Mouse (Mus musculus) T-helper 17 cell (primary cell): ENCODE data around the gene Hrasls5.

Source experiments
- in situ Hi-C, 2 experiments: fragments of 300-600 bp; cut with MboI, MseI; formaldehyde crosslinking; loops; 1 replicate in 1 of 2; 2 replicates in 1 of 2; pipeline ENCODE4 v1.15.1; 2025; ENCODE audit warnings: high pct_unique_total_duplicates in 2 of 2

Gene Hrasls5

GRCm38 (mm10) chr19:7605930-7606783 lies 6.2 kb upstream of the Hrasls5 start:
- in situ Hi-C loops, result loop anchor here (10.0 kb wide), 2 partner anchors 161 to 521 kb away; no protein-coding TSS in a partner anchor

GRCm38 (mm10) chr19:7606801-7607689 lies 5.3 kb upstream of the Hrasls5 start, which contains the start of gene Lgals12:
TSS of gene Lgals12 (minus strand) at chr19:7607193.
- in situ Hi-C loops, result loop anchor here (10.0 kb wide), 2 partner anchors 162 to 522 kb away; no protein-coding TSS in a partner anchor

- in situ Hi-C loops, result loop anchor here (10.0 kb wide), 2 partner anchors 163 to 523 kb away; no protein-coding TSS in a partner anchor
Observed at GRCm38 (mm10) chr19:7607690-7608201, 4.6 kb upstream of the Hrasls5 start.

GRCm38 (mm10) chr19:7613151-7613550 lies 810 bp downstream of the Hrasls5 start:
- in situ Hi-C loops, result loop anchor here in 1 of 2 experiments (5.0 kb wide), 1 partner anchor 86 kb away; no protein-coding TSS in a partner anchor

DNA sequence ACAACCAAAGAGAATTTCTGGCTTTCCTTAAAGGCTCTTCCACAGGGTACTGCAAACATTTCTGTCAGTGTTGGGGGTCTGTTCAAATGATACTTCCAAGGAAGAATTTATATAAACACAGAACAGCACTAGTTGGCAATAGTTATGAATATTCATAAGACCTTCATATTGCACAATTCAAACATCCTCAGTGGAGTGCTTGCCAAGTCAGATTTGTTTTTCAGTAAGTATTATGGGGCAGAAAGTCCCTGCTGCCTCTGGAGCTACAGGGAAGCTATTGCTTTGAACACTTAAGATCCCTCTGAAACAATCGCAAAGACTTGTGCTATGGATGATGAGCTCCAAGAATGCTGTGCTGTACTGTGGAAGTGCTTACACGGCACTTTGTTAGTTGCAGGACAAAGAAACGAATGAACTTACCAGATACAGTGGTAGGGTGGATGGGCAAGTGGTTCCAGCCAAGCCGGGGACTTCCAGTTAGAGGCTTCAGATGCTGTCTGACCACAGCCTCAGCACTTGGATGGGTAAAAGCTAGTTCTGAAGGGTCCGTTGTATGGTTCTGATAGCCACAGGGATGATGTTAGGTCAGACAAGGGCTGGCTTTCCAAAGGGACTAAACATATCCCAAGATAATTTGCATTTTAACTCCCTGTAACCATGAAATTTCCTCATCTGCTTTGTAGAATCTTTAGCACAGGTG lies 4.0 kb downstream of the Hrasls5 start:
- in situ Hi-C loops, result no loop called here

- in situ Hi-C loops, result no loop called here
Observed at GRCm38 (mm10) chr19:7617085-7617484, 4.7 kb downstream of the Hrasls5 start.

DNA sequence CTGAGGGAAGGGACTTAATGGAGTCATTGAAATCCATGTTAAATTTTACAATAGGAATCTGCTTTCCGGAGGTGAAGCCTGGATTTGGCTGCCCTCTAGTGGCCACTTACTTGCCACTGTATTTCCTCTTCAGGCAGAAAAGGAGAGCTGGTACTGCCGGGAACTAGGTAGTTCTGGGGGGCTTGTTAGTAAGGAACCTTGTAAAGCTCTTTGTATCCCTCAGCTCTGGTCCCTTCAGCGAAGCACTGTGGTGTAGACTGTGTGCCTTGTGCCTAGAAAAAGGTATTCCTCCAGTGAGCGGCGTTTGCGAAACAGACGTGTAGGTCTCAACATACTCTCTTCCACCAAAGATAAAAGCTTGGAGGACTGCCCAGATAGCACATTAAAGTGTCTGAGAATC lies 5.4 kb downstream of the Hrasls5 start:
- in situ Hi-C loops, result no loop called here

DNA sequence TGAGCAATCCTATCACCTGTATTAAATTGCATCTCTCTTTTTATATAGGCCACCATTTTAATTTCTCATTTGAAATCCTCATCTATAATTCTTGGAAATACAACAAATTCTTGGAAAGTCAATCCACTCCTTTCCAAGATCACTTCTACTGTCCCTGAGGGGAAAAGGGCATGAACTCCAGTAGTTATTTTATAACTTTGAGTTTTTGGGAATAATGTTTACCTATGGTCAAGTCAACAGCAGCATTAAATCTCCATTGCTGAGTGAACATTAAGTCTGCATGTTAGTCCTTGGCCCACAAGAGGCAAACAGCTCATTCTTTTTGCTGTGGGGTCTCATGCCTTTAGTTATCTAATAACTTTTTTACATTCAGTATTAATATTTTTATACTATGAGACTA lies 20.7 kb downstream of the Hrasls5 start:
- in situ Hi-C loops, result no loop called here

DNA sequence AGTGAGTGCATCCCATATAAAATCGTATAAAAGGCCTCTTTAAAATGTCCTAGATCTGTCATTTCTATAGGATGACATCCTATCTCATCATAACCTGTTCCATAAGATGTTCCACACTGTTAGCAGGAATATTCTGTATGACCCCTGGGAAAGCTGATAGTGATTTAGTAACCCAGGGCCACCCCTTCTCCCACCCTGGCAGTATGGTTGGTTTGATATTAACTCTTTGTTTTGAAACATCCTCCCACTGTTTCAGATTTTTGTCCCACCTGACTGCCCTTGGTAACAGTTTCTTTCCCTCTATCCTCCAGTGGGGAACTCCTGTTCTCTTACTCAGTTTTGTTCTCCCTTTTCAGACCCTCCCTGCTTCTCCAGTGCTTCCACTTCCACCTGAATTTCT lies 21.4 kb downstream of the Hrasls5 start:
- in situ Hi-C loops, result no loop called here

DNA sequence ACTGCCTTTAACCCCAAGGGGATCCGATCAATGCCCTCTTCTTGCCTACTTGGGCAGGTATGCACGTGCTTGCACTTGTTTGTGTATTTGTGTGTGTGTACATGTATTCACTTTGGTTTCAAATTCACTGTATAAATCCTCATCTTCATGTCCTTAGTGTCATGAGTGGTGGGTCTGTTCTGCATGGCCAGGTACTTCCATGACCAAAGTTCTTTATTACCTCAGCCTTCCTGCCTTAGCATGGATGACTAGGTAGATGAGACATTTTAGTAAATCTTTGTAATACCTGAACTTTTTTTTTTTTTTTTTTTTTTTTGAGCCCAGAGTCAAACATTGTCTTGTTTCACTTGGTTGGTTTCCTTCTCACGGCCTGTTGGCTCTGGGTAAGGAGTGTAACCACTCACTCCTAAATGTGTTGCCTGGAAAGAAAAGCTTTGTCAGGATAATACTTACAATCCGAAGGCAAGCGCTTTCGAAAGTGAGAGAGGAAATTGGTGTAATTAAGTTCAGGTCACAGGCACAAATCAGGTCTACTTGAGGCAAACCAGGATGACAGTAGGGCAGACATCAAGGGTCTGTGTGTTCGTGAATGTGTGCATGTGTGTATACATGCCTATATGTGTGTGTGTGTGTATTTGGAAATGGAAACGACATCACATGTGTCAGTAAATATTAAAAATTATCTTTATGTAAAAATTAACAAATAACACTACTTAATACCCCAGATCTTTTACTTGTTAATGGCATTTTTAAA lies 36.7 kb downstream of the Hrasls5 start:
- in situ Hi-C loops, result no loop called here

DNA sequence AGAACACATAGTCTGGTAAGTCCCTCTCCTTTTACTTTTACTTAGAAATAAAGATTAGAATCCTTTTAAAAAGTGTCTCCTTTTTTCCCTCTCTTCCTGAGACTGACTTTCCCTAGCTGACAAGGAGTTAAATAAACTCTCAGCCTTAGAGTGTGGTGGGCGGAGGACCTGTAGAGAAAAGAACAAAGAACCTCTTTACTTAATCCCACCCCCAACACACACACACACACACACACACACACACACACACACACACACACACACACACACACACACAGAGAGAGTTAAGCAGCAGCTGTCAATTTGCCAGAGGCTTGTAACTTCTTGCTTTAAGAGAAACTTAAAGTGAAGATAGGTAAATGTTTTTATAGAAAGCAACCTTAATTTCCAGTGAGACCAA lies 59.7 kb downstream of the Hrasls5 start:
- in situ Hi-C loops, result no loop called here

DNA sequence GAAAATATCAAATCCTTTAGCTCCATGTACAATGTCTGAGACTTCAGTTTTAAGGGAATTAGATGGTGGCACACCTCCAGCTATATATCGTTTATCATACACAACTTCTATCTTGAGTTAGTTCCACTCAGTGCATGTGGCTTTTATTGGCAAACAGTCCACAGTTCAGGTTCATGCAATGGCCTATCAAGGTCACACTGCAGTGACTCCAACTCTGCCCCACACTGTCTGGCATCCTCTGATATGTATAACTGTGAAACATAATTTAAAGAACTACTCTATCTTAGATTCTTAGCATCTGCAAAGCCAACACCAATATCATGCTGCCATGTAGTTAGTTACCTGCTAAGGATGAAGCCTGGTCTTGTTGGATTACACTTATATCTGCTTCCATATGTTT lies 75.6 kb downstream of the Hrasls5 start:
- in situ Hi-C loops, result no loop called here
